Mouse (Mus musculus) E14TG2a.4 (cell line): ENCODE results near the gene Irgm1.

Experiments
- H3K27me3 ChIP-seq: 2 replicates; pipeline ENCODE4 v1.6.1; 2014; ENCODE audit warnings: low read length, control low read depth; ENCODE audit not compliant: insufficient read depth
- H3K36me3 ChIP-seq: 2 replicates; pipeline ENCODE4 v1.6.1; 2014; ENCODE audit warnings: low read length, control low read depth; ENCODE audit not compliant: insufficient read depth
- H3K4me1 ChIP-seq: replicated peaks from 2 replicates; pipeline ENCODE4 v1.6.1; 2014; ENCODE audit warnings: low read depth, low read length, control low read depth
- H3K4me3 ChIP-seq: replicated peaks from 2 replicates; pipeline ENCODE4 v1.5.1; 2014; ENCODE audit warnings: mild to moderate bottlenecking, low read length
- H3K9me3 ChIP-seq: 2 replicates; pipeline ENCODE4 v1.6.1; 2014; ENCODE audit warnings: low read length, control low read depth
- CTCF ChIP-seq: conservative IDR thresholded peaks from 2 replicates; pipeline ENCODE4 v1.5.1; 2014; ENCODE audit warnings: low read length
- NANOG ChIP-seq: IDR thresholded peaks from 2 replicates; pipeline ENCODE4 v1.6.1; 2014; ENCODE audit warnings: borderline replicate concordance, low read length, mixed read lengths
- POU5F1 ChIP-seq: IDR thresholded peaks from 2 replicates; pipeline ENCODE4 v1.6.1; 2014; ENCODE audit warnings: low read length, borderline replicate concordance

Irgm1 gene

DNA sequence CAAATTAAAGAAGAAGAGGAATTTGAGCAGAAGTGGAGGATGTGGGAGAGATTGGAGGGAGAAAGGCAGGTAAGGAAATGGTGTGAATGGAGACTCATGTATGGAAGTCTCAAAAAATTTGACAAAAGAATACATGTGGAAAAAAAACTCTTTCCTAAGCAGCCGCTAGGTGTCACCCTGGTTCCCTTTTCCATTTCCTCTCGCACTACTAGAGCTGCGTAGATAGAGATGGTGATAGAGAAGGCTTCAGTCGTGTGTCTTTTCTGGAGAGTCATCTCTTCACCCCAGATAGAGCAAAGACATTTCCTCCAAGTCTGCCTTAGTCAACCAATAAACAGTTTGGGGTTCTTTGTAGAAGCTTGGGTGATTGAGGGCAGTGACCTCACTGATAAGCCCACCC lies 3.0 kb upstream of the Irgm1 start:
- Histone ChIP-seq H3K27me3 (peaks cover 13% of the 10 kb centered on the region; the same call in 1 of the 2 replicates), H3K4me1 (peaks cover 18% of the 10 kb centered on the region), H3K4me3 (no peak overlapping the region), H3K9me3 (no peaks in the 10 kb centered on the region), H3K36me3 (no peaks in the 10 kb centered on the region)
- TF ChIP-seq POU5F1 (no peak), NANOG (no peak), CTCF (peak; percentile 74)

DNA sequence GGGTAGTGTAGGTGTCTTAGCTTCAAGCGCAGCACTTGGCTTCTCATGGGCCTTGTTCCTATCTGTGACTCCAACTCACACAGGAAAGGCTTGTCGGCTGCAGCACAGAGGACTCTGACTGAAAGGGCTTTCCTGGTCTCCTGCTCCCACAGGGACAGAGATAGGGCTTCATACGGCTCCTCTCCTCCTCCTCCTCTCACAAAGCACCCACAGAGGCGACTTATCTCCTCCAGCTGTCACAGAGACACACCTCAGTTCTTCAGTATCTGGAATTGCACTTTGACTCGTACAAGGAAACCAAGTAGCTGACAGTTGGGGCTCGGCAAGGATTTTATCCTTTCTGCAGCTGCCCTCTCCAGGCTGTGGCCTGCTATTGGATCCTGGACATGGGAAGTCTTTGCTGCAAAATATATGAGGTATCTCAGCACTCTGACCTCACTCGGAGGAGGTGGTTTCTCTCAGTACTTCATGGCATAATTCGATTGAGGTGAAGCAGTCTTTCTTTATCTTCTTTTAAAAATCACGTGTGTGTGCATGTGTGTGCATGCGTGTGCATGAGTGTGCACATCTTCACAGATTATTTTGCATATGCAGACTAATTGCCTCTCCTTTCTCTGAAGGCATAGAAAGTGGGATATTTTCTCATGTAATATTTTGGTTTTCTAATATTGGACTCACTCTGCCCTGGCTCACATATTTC lies 2.3 kb upstream of the Irgm1 start:
- Histone ChIP-seq H3K36me3 (no peaks in the 10 kb centered on the region), H3K9me3 (no peaks in the 10 kb centered on the region), H3K27me3 (peaks cover 13% of the 10 kb centered on the region; the same call in 1 of the 2 replicates), H3K4me1 (peaks cover 18% of the 10 kb centered on the region), H3K4me3 (no peak overlapping the region)
- no peak for TF ChIP-seq POU5F1
- no peak for TF ChIP-seq NANOG
- TF ChIP-seq CTCF, result no peak

DNA sequence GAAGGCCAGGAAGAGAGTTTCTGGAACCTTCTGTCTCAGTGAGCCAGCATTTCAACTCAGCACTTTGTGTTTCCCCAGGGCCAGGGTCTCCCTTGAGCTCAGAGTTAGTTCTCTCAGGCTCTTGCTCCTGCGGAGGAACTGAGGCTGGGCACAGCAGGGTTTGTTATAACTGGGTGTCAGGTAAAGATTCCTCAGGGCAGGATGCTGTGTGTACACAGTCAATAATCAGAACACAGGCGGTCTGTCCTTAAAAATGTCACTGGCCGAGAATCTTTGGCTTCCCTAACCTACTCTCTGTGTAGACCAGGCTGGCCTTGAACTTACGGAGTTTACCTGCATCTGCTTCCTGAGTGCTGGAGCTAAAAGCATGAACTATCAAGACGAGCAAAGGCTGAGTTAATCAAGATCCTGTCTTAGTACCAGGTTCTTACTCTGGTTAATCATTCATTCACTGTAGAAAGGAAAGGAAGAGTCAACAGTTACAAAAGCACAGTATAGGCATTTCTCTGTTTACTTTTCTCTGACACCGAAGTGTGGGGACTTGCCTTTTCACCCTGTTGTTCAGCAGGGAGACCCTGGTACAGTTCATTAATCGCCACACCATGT lies 1.3 kb upstream of the Irgm1 start:
- Histone ChIP-seq H3K9me3 (no peaks in the 10 kb centered on the region), H3K36me3 (no peaks in the 10 kb centered on the region), H3K27me3 (peaks cover 13% of the 10 kb centered on the region; the same call in 1 of the 2 replicates), H3K4me1 (peaks cover 18% of the 10 kb centered on the region), H3K4me3 (no peak overlapping the region)
- TF ChIP-seq CTCF, result no peak
- TF ChIP-seq POU5F1, result no peak
- TF ChIP-seq NANOG, result no peak

DNA sequence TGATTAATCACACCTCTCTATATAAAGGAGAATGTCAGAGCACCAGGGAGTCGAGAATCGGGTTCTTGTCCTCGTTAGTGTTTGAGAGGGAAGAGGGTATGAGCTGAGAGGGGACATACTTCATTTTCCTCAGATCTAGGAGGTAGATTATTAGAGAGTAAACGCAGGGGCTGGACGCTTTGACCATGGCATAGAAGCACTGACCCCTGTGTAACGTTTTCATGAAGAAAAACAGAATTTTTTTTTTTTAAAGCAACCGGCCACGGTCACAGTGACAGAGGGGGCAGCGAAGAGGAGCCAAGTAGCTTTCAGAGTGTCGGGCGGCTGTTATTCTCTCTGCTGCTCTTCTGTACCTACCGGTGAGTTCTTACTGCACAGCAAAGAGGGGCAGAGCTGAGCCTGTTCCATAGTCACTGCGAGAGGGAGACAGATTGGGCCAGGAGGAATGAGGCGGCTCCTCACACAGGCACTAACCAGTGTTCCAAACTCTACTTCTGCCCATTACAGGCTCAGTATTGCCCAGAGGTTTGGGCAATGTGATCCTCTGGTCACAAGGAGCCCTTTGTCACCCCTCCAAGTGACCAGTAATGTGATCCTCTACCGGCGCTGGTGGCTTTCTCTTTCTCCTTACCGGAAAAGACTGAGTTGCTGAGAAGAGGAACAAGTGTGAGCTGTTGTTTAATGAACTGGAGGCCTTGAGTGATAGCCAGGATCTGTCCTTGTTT lies 496 bp upstream of the Irgm1 start:
- H3K4me1 ChIP-seq, result peaks cover 18% of the 10 kb centered on the region
- no peak for TF ChIP-seq NANOG
- no peak for TF ChIP-seq POU5F1
- no peak for TF ChIP-seq CTCF
- peaks cover 13% of the 10 kb centered on the region; the same call in 1 of the 2 replicates for H3K27me3 ChIP-seq
- no peaks in the 10 kb centered on the region for H3K36me3 ChIP-seq
- H3K4me3 ChIP-seq, result peak overlapping the region; percentile 48; the same call in 1 of the 2 replicates
- no peaks in the 10 kb centered on the region for H3K9me3 ChIP-seq

DNA sequence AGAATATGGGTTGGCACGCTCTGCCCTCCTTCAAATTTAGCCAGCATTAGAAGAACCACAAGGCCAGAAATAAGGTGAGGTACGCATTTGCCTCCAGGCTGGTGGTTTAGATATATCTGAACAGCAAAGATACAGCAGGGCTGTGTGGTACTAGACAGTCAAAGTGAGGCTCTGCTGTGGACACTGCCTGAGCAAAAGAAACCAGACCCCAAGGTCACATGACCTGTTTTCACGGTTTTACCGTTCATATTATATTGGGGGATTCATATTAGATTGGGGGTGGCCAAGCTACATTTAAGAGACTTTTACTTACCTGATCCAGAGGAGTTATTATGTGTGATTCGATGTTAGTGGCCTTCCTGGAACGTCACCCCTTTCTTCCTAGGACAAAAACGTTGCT lies 702 bp downstream of the Irgm1 start:
- Histone ChIP-seq H3K4me3 (peak overlapping the region; percentile 48), H3K36me3 (no peaks in the 10 kb centered on the region), H3K9me3 (no peaks in the 10 kb centered on the region), H3K27me3 (peaks cover 9% of the 10 kb centered on the region; the same call in 1 of the 2 replicates), H3K4me1 (peaks cover 18% of the 10 kb centered on the region)
- TF ChIP-seq CTCF (no peak), NANOG (no peak), POU5F1 (no peak)

DNA sequence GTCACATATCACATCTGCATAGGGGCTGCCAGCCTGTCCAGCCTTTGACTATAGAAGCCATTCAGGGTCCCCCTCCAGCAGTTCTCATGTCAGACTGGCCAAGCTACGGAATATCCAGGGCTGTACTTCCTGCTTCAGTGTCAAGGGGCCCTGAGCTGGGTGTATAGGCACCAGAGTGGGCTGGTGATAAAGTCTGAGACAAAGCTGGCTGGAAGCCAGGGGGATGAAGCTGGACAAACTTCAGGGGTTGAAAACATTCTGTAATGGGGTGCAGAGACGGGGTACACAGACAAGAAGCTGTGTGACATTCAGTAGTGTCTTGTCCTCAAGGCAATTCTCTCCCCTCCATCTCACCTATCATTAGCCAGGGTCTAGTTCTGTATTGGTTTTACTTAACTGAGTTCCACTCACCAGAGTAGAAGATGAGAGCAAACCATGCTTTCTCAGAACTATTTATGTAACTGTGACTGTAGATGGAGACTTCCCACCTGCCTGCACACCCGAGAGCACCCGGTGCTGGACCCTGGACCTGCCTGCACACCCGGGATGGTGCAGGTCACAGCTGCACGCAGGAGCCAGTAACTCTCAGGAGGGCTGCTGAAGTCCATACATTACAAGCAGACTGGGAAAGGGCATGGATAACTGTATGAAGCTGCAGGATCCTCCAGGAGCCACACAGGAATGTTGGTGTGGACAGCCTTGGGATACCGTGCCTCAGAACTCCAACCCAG lies 1.9 kb downstream of the Irgm1 start:
- Histone ChIP-seq H3K4me3 (no peak overlapping the region), H3K4me1 (peaks cover 18% of the 10 kb centered on the region), H3K36me3 (no peaks in the 10 kb centered on the region), H3K27me3 (0 out of 2 replicates have a peak, but pooled peaks cover 5% of the 10 kb centered on the region), H3K9me3 (no peaks in the 10 kb centered on the region)
- TF ChIP-seq NANOG (no peak), CTCF (no peak), POU5F1 (no peak)

DNA sequence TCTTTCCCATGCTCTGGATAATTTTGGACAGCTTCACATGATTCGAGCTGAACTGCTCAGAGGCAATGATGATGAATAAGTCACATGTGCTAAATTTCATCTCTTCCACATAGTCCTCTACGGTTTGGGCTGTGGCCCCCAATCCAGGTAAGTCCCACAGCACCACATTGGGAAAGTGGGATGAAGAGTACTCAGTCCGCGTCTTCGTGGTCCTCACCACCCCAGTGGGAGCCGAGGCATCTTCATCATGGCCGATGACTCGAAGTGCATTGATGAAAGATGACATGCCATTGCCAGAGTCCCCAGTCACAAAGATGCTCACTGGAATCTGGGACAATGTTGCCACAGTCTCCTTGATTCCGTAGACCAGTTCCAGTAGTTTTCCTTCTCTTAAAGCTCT lies 5.0 kb downstream of the Irgm1 start:
- no peaks in the 10 kb centered on the region for H3K9me3 ChIP-seq
- H3K4me1 ChIP-seq, result peaks cover 10% of the 10 kb centered on the region
- TF ChIP-seq NANOG (no peak), POU5F1 (no peak), CTCF (no peak)
- no peaks in the 10 kb centered on the region for H3K36me3 ChIP-seq
- H3K27me3 ChIP-seq, result no peaks in the 10 kb centered on the region
- no peak overlapping the region for H3K4me3 ChIP-seq

DNA sequence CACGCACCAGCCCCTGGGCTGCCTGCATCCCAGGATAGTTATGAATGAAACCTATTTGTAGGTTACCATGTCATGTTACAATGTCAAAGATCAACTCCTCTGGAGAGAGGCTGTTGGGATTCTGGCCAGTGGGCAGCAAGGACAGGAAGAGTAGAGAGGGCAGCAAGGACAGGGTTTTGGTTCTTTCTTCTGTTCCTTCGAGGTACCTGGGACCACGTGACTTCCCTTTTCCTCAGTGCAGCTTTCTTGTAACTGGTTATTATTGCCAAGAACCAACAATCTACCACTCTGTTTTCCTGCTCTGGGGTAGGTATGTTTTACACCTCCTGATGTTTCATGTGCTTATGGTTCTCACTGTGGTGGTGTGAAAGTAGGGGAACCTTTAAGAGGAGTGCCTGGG lies 7.7 kb downstream of the Irgm1 start:
- Histone ChIP-seq H3K4me1 (peaks cover 1% of the 10 kb centered on the region), H3K27me3 (peaks cover 3% of the 10 kb centered on the region; the same call in 1 of the 2 replicates), H3K9me3 (no peaks in the 10 kb centered on the region), H3K4me3 (no peak overlapping the region), H3K36me3 (no peaks in the 10 kb centered on the region)
- TF ChIP-seq CTCF, result no peak
- TF ChIP-seq NANOG, result no peak
- no peak for TF ChIP-seq POU5F1
